Mouse (Mus musculus) small intestine, adult 2 months (tissue): Measurements from ENCODE around the gene Slc16a8. TPM values are rescaled to one million over a fixed set of nuclear protein-coding genes. Genes with fewer than 3 reads are reported as not detected.

ENCODE experiments used
- H3K27ac ChIP-seq: fragments of 200-500 bp; 2 replicates; pipeline ENCODE4 v1.5.1; 2012; ENCODE audit warnings: low read depth, low read length, control low read depth, inconsistent platforms; ENCODE audit not compliant: insufficient read depth
- H3K27me3 ChIP-seq: fragments of 200-500 bp; 2 replicates; pipeline ENCODE4 v1.6.1; 2012; ENCODE audit warnings: mild to moderate bottlenecking, moderate library complexity, low read length, inconsistent platforms; ENCODE audit not compliant: control insufficient read depth, insufficient read depth
- H3K36me3 ChIP-seq: fragments of 200-500 bp; 2 replicates; pipeline ENCODE4 v1.6.1; 2012; ENCODE audit warnings: mild to moderate bottlenecking, low read length, control low read depth, inconsistent platforms; ENCODE audit not compliant: control insufficient read depth, insufficient read depth
- H3K4me1 ChIP-seq: fragments of 200-500 bp; 2 replicates; pipeline ENCODE4 v1.6.1; 2012; ENCODE audit warnings: low read length, inconsistent platforms, mixed read lengths; ENCODE audit not compliant: control insufficient read depth, insufficient read depth, insufficient read length
- H3K4me3 ChIP-seq: fragments of 200-500 bp; 2 replicates; pipeline ENCODE4 v1.5.1; 2012; ENCODE audit warnings: low read depth, mild to moderate bottlenecking, control low read depth, inconsistent platforms, low read length, moderate library complexity
- CTCF ChIP-seq: fragments of 200-500 bp; IDR thresholded peaks from 2 replicates; pipeline ENCODE4 v1.5.1; 2012; ENCODE audit warnings: low read depth, mild to moderate bottlenecking, control low read depth, inconsistent platforms, low read length, moderate library complexity, mixed read lengths; ENCODE audit not compliant: insufficient replicate concordance, insufficient read length; ENCODE audit errors: extremely low read depth
- POLR2A ChIP-seq: fragments of 200-500 bp; IDR thresholded peaks from 2 replicates; pipeline ENCODE4 v1.6.1; 2012; ENCODE audit warnings: low read depth, mild to moderate bottlenecking, control low read depth, inconsistent platforms, low read length, moderate library complexity
- WGBS: fragments of 180-500 bp; shearing (Covaris S2); methylation state at CpG from one replicate; pipeline ENCODE4 v1.1.7; 2018; 5-methylcytosine and 5-hydroxymethylcytosine counted together
- polyA plus RNA-seq: library from polyadenylated mRNA; depleted of rRNA; stranded (reverse); fragments of >200 nt; gene quantifications from 2 replicates; pipeline ENCODE4 v1.2.3, GENCODE M21; 2012

The Slc16a8 gene
- polyA plus RNA-seq, 1 experiment: 2.6 TPM

- TF ChIP-seq POLR2A (no peak), CTCF (peak; percentile 90; the same call in 1 of the 2 replicates)
- Histone ChIP-seq H3K36me3 (no peaks in the 10 kb centered on the region), H3K4me3 (no peak overlapping the region), H3K27me3 (no peaks in the 10 kb centered on the region), H3K27ac (no peak overlapping the region), H3K4me1 (peaks cover 3% of the 10 kb centered on the region; the same call in 1 of the 2 replicates)
- 9% methylated on average over 5 of the region's 5 CpGs for WGBS
Measured at GRCm38 (mm10) chr15:79224685-79225084, 29.9 kb downstream of the Slc16a8 start.

DNA sequence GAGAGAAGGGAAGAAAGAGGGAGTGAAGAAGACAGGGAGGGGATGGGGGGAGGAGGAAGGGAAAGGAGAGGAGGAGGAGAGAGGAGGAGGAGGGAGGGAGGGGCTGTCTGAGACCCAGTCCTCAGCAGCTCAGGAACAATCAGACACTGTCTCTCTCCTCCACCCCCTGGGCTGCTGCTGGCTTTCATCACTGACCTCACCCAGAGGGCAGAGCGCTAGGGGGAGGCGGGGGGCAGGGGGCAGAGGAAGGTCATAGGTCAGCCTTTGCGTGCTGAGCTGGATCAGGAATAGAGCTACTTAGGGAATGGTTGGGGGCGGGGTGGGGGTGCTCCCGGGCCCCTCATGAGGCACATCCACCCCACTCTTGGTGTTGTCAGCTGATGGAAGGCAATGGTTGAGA is 30.9 kb downstream of the Slc16a8 start:
- no peaks in the 10 kb centered on the region for H3K36me3 ChIP-seq
- no peaks in the 10 kb centered on the region for H3K27me3 ChIP-seq
- H3K4me1 ChIP-seq: no peaks in the 10 kb centered on the region
- no peak for TF ChIP-seq CTCF
- no peak for TF ChIP-seq POLR2A
- 30% methylated on average over 5 of the region's 5 CpGs for WGBS
- no peak overlapping the region for H3K4me3 ChIP-seq
- H3K27ac ChIP-seq: no peak overlapping the region

DNA sequence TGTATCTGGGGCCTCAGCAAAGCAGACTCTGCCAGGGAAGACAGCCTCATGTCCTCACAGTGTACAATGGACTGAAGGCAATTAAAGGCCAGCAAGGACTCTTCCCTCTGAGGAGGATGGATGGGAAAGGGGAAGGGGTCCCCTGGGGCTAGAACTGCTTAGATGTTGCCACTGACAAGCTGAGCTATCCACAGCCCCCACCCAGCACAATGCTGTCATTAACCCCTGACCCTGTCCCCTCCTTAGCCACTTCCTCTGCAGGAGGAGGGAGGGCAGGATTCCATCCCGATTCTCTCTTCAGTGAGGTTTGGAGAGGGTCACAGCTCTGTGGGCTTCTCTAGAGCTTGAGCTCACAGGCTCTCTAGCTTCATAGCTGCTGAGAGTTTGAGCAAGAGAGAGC is 35.0 kb downstream of the Slc16a8 start:
- Histone ChIP-seq H3K36me3 (no peaks in the 10 kb centered on the region), H3K4me3 (no peak overlapping the region), H3K27me3 (no peaks in the 10 kb centered on the region), H3K4me1 (no peaks in the 10 kb centered on the region), H3K27ac (no peak overlapping the region)
- TF ChIP-seq POLR2A (no peak), CTCF (no peak)
- 3% methylated on average over 1 of the region's 1 CpGs for WGBS

GRCm38 (mm10) chr15:79216191-79216590 is 38.4 kb downstream of the Slc16a8 start:
- WGBS: 50% methylated on average over 3 of the region's 3 CpGs
- H3K4me1 ChIP-seq: no peaks in the 10 kb centered on the region
- TF ChIP-seq POLR2A (no peak), CTCF (no peak)

GRCm38 (mm10) chr15:79213591-79213990 is 41.0 kb downstream of the Slc16a8 start:
- WGBS: 80% methylated on average over 6 of the region's 6 CpGs

More at GRCm38 (mm10) chr15:79216191-79216590, 38.4 kb downstream of the Slc16a8 start:
- Histone ChIP-seq H3K36me3 (no peaks in the 10 kb centered on the region), H3K27ac (no peak overlapping the region), H3K27me3 (no peaks in the 10 kb centered on the region), H3K4me3 (no peak overlapping the region)

DNA sequence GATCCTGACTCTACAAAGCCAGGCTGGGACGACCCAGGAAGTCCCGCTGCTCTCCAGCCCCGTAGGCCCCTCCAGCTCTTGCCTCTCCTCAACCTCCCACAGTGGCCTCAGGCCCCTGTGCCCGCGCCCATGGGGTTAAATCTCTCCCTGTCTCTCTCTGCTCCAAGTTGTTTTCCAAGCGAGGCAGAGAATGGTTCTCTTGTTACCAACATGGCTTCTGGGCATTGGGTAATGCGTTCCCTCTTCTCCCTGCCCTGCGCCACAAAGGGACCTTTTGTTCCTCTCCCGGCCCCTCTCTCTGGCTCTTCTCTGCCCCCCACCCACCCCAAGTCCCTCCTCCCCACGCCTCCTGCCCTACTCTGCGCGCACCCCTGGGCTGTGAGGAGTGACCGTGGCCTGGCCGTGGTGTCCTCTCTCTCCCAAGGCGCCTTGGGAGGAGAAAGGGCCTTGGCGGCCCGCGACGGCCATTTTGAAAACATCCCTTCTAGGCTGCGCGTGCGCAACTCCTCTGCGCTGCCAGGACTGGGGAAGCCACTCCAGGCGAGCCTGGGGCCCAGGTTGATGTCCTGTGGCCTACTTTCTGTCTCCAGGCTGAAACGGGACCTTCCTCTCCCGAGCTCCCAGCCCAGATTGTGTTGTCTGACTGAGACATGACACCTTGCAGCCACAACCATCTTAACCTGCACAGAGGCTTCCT is 41.7 kb downstream of the Slc16a8 start:
- Histone ChIP-seq H3K27me3 (no peaks in the 10 kb centered on the region), H3K4me3 (no peak overlapping the region), H3K27ac (no peak overlapping the region), H3K4me1 (no peaks in the 10 kb centered on the region; the same call in 1 of the 2 replicates), H3K36me3 (no peaks in the 10 kb centered on the region)
- no peak for TF ChIP-seq POLR2A
- TF ChIP-seq CTCF: no peak
- 92% methylated on average over 26 of the region's 26 CpGs for WGBS

More at GRCm38 (mm10) chr15:79213591-79213990, 41.0 kb downstream of the Slc16a8 start:
- no peak for TF ChIP-seq POLR2A
- no peak for TF ChIP-seq CTCF
- no peaks in the 10 kb centered on the region for H3K36me3 ChIP-seq
- H3K4me1 ChIP-seq: no peaks in the 10 kb centered on the region; the same call in 1 of the 2 replicates
- no peaks in the 10 kb centered on the region for H3K27me3 ChIP-seq
- H3K27ac ChIP-seq: no peak overlapping the region
- no peak overlapping the region for H3K4me3 ChIP-seq

DNA sequence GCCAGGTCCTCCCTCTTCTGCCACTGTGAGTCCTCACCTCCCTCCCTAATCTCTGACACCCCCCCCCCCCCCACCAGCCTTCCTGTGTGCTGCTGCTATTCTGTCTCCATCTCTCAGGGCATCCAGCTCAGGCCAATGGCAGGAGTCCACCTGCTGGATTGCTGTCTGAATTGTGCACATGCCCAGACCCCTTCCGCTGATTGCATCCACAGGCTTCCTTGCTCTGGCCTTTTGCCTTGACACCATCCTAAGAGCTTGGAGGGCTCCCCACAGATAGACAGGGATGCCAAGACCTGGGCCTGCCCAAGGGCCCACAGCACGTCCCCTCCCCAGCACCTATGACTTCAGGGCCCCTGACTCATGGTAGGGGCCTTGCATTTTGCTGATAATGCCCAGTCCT is 44.2 kb downstream of the Slc16a8 start:
- TF ChIP-seq CTCF (no peak), POLR2A (no peak)
- Histone ChIP-seq H3K36me3 (no peaks in the 10 kb centered on the region), H3K4me1 (no peaks in the 10 kb centered on the region; the same call in 1 of the 2 replicates), H3K27ac (no peak overlapping the region), H3K4me3 (no peak overlapping the region), H3K27me3 (no peaks in the 10 kb centered on the region)
- 78% methylated on average over 2 of the region's 2 CpGs for WGBS

- Histone ChIP-seq H3K4me3 (peak overlapping the region; percentile 39), H3K4me1 (no peaks in the 10 kb centered on the region; the same call in 1 of the 2 replicates), H3K27ac (no peak overlapping the region), H3K36me3 (no peaks in the 10 kb centered on the region), H3K27me3 (no peaks in the 10 kb centered on the region)
- TF ChIP-seq POLR2A (no peak), CTCF (no peak)
- WGBS: 59% methylated on average over 27 of the region's 27 CpGs
Measured at GRCm38 (mm10) chr15:79208758-79209439, 45.7 kb downstream of the Slc16a8 start.
